Mouse (Mus musculus) lung, adult 2 months (tissue): ENCODE results near the gene Fam19a1.

Experiments
- CTCF ChIP-seq: fragments of 200-500 bp; IDR thresholded peaks from 2 replicates; pipeline ENCODE4 v1.5.1; 2011; ENCODE audit warnings: mild to moderate bottlenecking, low read length, control low read depth; ENCODE audit not compliant: insufficient read depth
- POLR2A ChIP-seq: fragments of 200-500 bp; IDR thresholded peaks from 2 replicates; pipeline ENCODE4 v1.6.1; 2011; ENCODE audit warnings: low read depth, mild to moderate bottlenecking, control low read depth, low read length, borderline replicate concordance; ENCODE audit errors: extremely low read depth

GRCm38 (mm10) chr6:96205395-96205794 is 92.4 kb downstream of the Fam19a1 start:
- no peak for TF ChIP-seq CTCF
- TF ChIP-seq POLR2A = no peak
